Mouse (Mus musculus) CD4-positive, CD25-positive, alpha-beta regulatory T cell, adult 2 months (primary cell): ENCODE measurements around the gene B3gat2.

Source experiments
- DNase-seq: peaks from one replicate; pipeline ENCODE4 v3.0.0-alpha.2; 2012; ENCODE audit warnings: low read depth, low spot score

B3gat2 gene

GRCm38 (mm10) chr1:23761502-23762135, at the start of gene B3gat2:
Gene B3gat2 (plus strand): TSS chr1:23761753.
- no peak for DNase-seq

DNA sequence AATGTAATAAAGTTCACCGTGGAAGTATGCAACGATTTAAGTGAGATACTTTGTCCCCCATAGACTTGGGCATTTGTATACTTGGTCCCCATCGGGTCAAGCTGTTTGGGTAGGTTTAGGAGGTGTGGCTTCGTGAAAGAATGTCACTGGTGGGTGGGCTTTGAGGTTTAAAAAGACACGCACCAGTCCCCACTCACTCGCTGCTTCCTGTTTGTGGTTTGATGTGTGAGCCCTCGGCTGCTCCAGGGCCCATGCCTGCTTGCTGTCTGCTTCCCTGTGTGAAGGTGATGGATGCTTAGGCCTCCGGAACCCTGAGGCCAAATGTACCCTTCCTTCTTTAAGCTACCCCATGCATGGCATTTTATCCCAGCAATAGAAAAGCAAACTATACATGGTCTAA, 41.2 kb upstream of the B3gat2 start:
- DNase-seq: no peak

- DNase-seq: no peak
These were observed 40.5 kb upstream of the B3gat2 start for GRCm38 (mm10) chr1:23721036-23721435.

- DNase-seq: no peak
These were observed 38.8 kb upstream of the B3gat2 start for GRCm38 (mm10) chr1:23722469-23723372.

DNA sequence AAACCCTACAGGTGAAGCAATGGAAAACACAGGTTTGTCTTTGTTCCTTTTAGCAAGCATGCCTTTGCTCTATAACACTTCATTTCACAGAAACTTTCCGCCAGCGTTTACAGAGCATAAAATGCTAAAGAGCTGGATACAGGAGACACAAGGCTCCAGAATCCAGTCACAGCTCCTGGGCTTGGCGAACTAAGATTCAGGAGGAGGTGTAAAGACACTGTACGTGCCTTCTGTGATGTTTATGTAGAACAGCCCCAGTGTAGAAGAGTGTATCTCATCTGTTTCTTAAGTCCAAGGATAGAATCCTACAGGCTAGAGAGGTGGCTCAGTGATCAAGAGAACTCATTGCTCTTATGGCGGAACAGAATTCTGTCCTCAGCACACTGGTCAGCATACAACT, 30.2 kb upstream of the B3gat2 start:
- no peak for DNase-seq

GRCm38 (mm10) chr1:23750864-23751532, 10.6 kb upstream of the B3gat2 start:
- DNase-seq: no peak

- DNase-seq: no peak
These were observed 8.5 kb upstream of the B3gat2 start for GRCm38 (mm10) chr1:23753091-23753490.

GRCm38 (mm10) chr1:23753591-23753990, 8.0 kb upstream of the B3gat2 start:
- DNase-seq: no peak

DNA sequence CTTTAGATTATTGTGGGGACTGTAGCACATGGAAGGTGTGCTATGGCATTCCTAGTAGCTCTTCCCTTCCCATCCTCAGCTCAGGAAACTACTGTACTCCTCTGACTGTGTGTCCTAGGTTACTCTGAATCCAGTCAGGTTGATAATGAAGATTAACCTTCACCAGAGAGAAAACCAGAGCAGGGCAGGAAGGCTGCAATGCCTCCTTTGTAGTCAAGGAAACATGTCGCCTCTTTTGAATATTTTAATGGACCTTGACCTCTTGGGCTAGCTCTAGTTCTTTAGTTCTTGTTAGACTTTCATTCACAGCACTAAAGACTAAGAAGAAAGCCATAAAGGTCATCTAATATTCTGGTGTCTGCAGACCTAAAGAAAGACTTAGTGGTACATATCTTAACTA, 7.2 kb upstream of the B3gat2 start:
- DNase-seq: no peak

GRCm38 (mm10) chr1:23754967-23755366, 6.6 kb upstream of the B3gat2 start:
- no peak for DNase-seq

GRCm38 (mm10) chr1:23762136-23762687, 659 bp downstream of the B3gat2 start:
- DNase-seq: peak; percentile 2

- DNase-seq: peak; percentile 78
These were observed 1.5 kb downstream of the B3gat2 start for GRCm38 (mm10) chr1:23762782-23763630.

DNA sequence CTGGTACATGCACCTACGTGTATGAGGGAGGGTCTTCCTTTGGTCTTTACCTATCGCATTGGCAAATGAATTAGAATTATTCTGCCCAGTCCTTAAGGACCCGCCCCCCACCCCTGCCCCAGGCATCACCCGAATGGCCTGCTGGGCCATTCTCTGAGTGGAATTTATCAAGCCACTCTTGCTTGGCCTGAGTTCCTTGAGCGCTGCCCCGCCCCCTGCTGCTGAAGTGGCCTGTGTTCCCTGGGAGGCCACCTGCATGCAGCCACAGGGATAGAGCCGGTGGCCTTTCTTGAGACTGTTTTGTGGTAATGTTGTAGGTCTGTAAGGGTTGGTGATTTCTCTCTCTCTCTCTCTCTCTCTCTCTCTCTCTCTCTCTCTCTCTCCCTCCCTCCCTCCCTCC, 2.2 kb downstream of the B3gat2 start:
- DNase-seq: no peak

- DNase-seq: no peak
These were observed 3.2 kb downstream of the B3gat2 start for GRCm38 (mm10) chr1:23764710-23765109.

- no peak for DNase-seq
These were observed 11.5 kb downstream of the B3gat2 start for GRCm38 (mm10) chr1:23773039-23773438.

GRCm38 (mm10) chr1:23792737-23793533, 31.4 kb downstream of the B3gat2 start:
- peak; percentile 54 for DNase-seq

GRCm38 (mm10) chr1:23798306-23798705, 36.8 kb downstream of the B3gat2 start:
- no peak for DNase-seq

DNA sequence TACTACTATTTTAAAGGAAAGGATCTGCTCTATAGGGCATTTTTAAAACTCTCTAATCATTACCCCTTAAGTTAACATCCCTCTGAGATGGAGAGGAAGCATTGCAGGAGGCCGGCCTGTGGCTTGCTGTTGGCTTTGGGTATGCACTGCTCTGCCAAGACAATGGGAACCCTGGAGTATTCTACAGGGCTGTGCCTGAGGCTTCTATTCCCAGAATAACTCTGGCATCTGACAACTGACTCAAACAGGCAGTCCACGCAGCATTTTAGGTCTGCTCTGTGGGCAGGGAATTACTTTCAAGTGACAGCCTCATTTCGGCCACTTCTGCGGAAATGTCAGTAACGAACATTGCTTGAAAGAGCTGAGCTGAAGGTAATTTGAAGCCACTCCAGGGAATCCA, 60.1 kb downstream of the B3gat2 start:
- no peak for DNase-seq

DNA sequence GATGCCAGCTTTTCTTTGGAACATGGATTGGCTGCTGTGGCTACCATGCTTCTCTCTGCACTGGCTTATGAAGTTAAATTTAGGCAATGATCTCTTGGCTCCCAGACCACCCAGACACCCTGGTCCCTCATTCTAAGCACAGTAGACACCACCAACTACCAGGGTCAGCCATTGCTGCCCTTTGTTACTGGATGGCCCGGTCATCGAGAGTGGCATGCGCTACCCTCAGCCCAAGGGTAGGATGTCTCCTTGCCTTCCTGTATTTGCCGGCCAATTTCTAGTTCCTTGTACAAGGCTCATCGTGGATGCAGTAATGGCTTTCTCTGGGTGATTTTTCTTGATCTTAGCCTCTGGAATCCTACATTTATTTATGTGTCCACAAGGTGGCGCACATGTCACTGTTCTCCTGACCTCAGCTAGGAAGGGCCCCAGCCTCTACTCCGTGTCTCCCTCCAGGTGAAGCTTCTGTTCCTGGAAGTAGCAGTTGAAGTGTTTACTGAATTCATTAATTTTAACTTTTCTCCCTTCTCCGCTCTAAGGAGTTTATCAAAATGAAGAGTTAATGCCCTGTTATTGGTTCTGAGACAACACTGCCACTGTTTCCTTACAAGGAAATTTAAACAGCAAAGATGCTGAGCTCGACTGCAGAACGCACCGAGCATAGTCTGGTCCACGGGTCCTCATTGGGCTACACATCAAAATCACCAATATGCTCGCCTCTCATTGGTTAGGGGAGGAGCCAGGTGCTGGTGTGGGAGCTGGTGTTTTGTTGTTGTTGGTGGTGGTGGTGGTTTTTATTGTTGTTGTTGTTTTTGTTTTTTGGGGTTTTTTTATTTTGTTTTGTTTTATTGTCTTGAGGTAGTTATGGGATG, 65.6 kb downstream of the B3gat2 start:
- DNase-seq: peak; percentile 79
